Mouse (Mus musculus): ENCODE measurements around the gene Ank2. TPM values are rescaled to one million over a fixed set of nuclear protein-coding genes. Genes with fewer than 3 reads are reported as not detected.

The Ank2 gene
- polyA plus RNA-seq, 1 experiment from 2014 or later: 19.6 TPM

DNA sequence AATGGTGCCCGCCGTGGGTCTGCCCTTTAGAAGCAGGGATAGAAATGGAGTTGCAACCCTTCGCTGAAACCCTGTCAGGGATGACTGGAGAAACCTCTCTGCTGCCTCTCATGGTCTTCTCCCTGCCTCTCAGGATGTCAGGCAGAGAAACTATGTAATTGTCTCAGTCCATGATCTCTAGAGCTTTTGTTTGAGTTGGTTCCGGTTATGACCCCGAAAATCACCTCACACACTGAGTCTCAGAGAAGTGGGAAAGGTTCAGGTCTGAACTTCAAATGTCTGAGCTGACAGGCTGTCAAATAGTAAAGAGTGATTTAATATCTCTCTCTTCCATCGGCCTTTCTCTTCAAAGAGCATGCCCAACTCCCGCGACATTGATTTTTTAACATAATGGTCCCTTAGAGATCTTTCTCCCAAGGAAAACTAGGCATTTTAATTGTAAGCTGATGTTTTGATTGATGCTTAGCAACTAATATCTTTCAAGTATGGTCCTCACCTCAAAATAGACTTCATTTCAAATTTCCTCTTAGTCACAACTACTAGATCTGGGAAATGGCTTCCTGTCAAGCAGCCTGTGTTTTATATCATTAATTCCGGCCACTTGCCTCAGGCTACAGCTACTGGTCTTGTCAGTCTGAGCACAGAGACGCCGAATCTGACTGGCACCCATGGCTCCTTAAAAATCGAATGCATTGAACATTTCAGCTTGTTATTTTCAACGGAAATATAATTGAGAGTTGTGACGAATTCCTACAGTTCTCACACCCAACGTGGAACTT lies 239.0 kb downstream of the Ank2 start:
- Histone ChIP-seq H3K4me2 (no peak overlapping the region), H3K36me3 (ENCODE audit: insufficient read depth) (no peaks in the 10 kb centered on the region), H3K4me3 (ENCODE audit: low read depth, low read length) (no peak overlapping the region), H3K9me3 (ENCODE audit: low read depth, low read length) (no peaks in the 10 kb centered on the region), H3K27ac (ENCODE audit: low read depth) (no peak overlapping the region), H3K27me3 (ENCODE audit: insufficient read depth, low read length) (no peaks in the 10 kb centered on the region), H3K4me1 (ENCODE audit: insufficient read depth) (no peaks in the 10 kb centered on the region), H3K9ac (no peak overlapping the region)
- no peak for DNase-seq
- 73% methylated on average over 15 of the region's 15 CpGs for WGBS
- no peak for ATAC-seq (ENCODE audit: insufficient read depth)
- TF ChIP-seq CTCF (IDR thresholded peaks at IDR 0.05; ENCODE audit: low read depth): no peak

DNA sequence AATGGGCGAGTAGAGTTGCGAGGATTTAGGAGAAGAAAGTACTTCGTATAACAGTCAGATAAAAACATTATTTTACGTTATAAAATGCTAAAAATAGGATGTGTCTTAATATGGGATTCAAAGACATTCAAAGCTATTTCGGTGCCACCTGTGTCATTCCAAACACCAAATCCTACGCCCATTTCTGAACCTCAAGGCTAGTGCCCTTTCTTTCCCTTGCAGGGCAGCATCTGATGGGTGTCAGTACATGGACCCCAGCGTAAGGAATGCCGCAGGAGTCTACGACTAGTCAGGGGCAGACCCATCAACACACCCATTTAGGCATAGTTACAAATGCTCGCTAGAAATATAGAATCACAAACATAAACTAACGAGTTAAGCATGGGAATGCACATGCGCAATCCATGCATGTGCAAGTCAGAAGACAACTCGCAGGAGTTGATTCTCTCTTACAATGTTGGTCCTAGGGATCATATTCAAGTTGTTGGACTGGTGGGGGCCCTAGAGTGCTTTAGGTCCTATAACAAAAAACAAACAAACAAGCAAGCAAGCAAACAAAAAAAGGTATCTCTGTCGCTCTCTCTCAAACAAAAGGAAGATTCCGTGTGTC lies 240.6 kb downstream of the Ank2 start:
- Histone ChIP-seq H3K27me3 (ENCODE audit: insufficient read depth, low read length) (no peaks in the 10 kb centered on the region), H3K4me2 (peak overlapping the region; percentile 72), H3K4me1 (ENCODE audit: insufficient read depth) (no peaks in the 10 kb centered on the region), H3K27ac (ENCODE audit: low read depth) (no peak overlapping the region), H3K36me3 (ENCODE audit: insufficient read depth) (no peaks in the 10 kb centered on the region), H3K9me3 (ENCODE audit: low read depth, low read length) (no peaks in the 10 kb centered on the region), H3K4me3 (ENCODE audit: low read depth, low read length) (peak overlapping the region; percentile 44; the same call in 1 of the 2 replicates), H3K9ac (no peak overlapping the region)
- TF ChIP-seq CTCF (IDR thresholded peaks at IDR 0.05; ENCODE audit: low read depth): no peak
- WGBS: 33% methylated on average over 15 of the region's 15 CpGs
- DNase-seq (peak; percentile 6), ATAC-seq (ENCODE audit: insufficient read depth) (no peak)

DNA sequence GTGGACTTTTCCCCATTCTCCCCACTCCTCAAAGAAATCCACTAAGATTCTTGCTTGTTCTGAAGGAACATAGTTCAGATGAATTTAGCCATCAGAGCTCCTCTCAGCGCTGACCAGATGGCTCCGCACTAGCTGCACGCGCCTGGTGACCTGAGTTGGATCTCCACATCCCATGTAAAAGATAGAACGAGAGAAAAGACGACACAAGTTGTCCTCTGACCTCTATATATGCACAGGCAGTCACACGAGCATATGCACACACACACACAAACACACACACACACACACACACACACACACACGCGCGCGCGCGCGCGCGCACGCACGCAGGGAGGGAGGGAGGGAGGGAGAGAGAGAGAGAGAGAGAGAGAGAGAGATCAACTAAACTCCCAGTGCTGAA lies 241.2 kb downstream of the Ank2 start:
- peak overlapping the region; percentile 53 for H3K9ac ChIP-seq
- H3K27ac ChIP-seq (ENCODE audit: low read depth): peak overlapping the region; percentile 91
- H3K4me3 ChIP-seq (ENCODE audit: low read depth, low read length): peak overlapping the region; percentile 44
- H3K36me3 ChIP-seq (ENCODE audit: insufficient read depth): no peaks in the 10 kb centered on the region
- no peak for DNase-seq
- no peaks in the 10 kb centered on the region for H3K9me3 ChIP-seq (ENCODE audit: low read depth, low read length)
- TF ChIP-seq CTCF (IDR thresholded peaks at IDR 0.05; ENCODE audit: low read depth): no peak
- under 1% methylated on average over 7 of the region's 18 CpGs for WGBS
- no peaks in the 10 kb centered on the region for H3K27me3 ChIP-seq (ENCODE audit: insufficient read depth, low read length)
- no peaks in the 10 kb centered on the region for H3K4me1 ChIP-seq (ENCODE audit: insufficient read depth)
- peak overlapping the region; percentile 72 for H3K4me2 ChIP-seq
- peak; percentile 71 for ATAC-seq (ENCODE audit: insufficient read depth)

DNA sequence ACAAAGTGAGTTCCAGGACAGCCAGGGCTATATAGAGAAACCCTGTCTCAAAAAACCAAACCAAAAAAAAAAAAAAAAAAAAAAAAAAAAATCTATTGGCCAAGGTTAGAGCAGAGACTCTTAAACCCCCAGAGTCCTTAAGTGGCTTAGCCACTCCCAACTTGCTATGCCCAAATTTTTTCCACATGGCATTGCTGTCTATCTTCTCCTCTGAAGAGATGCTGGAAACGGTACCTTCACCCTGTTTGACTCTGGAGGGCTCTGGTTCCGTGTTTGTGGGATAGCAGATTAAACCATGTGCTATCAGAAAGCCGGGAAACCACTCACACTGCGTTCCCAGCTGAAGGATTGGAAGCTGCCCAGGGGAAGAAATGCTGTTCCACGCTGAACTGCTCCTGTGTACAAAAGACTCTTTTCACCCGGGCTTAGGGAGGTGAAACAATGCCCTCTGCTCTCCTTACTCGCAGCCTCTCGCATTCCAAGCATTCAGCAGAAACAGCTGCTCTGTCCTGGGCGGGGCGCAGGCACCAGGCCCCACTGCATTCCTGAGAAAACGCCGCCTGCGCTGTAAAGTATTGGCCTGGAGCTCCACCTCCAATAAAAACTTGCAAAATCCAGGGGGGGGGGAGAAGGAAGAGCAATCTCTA lies 241.7 kb downstream of the Ank2 start:
- peak; percentile 99 for ATAC-seq (ENCODE audit: insufficient read depth)
- Histone ChIP-seq H3K4me1 (ENCODE audit: insufficient read depth) (no peaks in the 10 kb centered on the region), H3K9ac (peak overlapping the region; percentile 53), H3K36me3 (ENCODE audit: insufficient read depth) (no peaks in the 10 kb centered on the region), H3K4me2 (peak overlapping the region; percentile 72), H3K4me3 (ENCODE audit: low read depth, low read length) (peak overlapping the region; percentile 44), H3K27ac (ENCODE audit: low read depth) (peak overlapping the region; percentile 91), H3K9me3 (ENCODE audit: low read depth, low read length) (no peaks in the 10 kb centered on the region), H3K27me3 (ENCODE audit: insufficient read depth, low read length) (no peaks in the 10 kb centered on the region)
- DNase-seq: peak; percentile 91
- under 1% methylated on average over 13 of the region's 13 CpGs for WGBS
- TF ChIP-seq CTCF (IDR thresholded peaks at IDR 0.05; ENCODE audit: low read depth): no peak

DNA sequence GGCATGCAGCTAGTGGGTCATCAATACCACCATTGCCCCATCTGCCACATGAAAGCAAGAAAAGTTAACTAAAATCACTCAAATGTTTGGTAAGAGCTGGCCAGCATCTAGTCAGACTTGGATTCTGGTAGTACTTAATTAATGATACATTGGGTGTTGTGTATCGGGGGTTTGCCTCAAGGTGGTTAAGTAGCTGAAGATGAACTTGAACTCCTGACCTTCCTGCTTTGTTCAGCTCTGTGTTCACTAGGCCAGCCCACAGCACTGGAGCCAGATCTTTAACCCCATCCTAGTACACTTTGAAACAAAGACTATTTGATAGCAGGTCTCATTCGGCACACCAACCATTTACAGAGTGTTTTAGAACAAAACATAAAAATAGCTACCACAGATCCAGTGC lies 242.5 kb downstream of the Ank2 start:
- no peak overlapping the region for H3K27ac ChIP-seq (ENCODE audit: low read depth)
- H3K4me2 ChIP-seq: no peak overlapping the region
- no peaks in the 10 kb centered on the region for H3K36me3 ChIP-seq (ENCODE audit: insufficient read depth)
- DNase-seq (no peak), ATAC-seq (ENCODE audit: insufficient read depth) (no peak)
- 61% methylated on average over 2 of the region's 2 CpGs for WGBS
- TF ChIP-seq CTCF (IDR thresholded peaks at IDR 0.05; ENCODE audit: low read depth): no peak
- H3K27me3 ChIP-seq (ENCODE audit: insufficient read depth, low read length): no peaks in the 10 kb centered on the region
- no peak overlapping the region for H3K9ac ChIP-seq
- H3K4me1 ChIP-seq (ENCODE audit: insufficient read depth): no peaks in the 10 kb centered on the region
- no peaks in the 10 kb centered on the region for H3K9me3 ChIP-seq (ENCODE audit: low read depth, low read length)
- H3K4me3 ChIP-seq (ENCODE audit: low read depth, low read length): no peak overlapping the region

DNA sequence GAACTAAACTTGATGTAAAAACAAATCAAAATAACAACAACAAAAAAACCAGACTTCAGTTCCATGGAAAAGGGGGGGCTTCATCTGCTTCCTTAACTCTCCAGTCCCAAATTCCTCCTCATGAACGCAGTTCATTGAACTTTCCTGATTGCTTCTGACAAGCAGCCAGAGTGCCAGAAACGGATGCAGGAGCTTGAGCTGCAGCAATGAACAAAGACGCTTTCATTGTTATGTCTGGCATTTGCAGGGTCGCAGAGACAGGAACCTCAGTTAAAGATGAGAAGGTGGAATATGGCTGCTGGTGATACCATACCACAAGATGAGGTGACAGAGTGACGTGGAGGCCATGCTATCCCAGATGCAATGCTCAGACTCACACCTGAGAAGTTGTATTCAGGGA lies 248.2 kb downstream of the Ank2 start:
- no peaks in the 10 kb centered on the region for H3K9me3 ChIP-seq (ENCODE audit: low read depth, low read length)
- no peak overlapping the region for H3K4me3 ChIP-seq (ENCODE audit: low read depth, low read length)
- H3K36me3 ChIP-seq (ENCODE audit: insufficient read depth): no peaks in the 10 kb centered on the region
- no peak for DNase-seq
- no peak for ATAC-seq (ENCODE audit: insufficient read depth)
- 48% methylated on average over 5 of the region's 5 CpGs for WGBS
- H3K27me3 ChIP-seq (ENCODE audit: insufficient read depth, low read length): no peaks in the 10 kb centered on the region
- H3K9ac ChIP-seq: no peak overlapping the region
- no peak for TF ChIP-seq CTCF (IDR thresholded peaks at IDR 0.05; ENCODE audit: low read depth)
- no peaks in the 10 kb centered on the region for H3K4me1 ChIP-seq (ENCODE audit: insufficient read depth)
- no peak overlapping the region for H3K4me2 ChIP-seq
- H3K27ac ChIP-seq (ENCODE audit: low read depth): no peak overlapping the region

DNA sequence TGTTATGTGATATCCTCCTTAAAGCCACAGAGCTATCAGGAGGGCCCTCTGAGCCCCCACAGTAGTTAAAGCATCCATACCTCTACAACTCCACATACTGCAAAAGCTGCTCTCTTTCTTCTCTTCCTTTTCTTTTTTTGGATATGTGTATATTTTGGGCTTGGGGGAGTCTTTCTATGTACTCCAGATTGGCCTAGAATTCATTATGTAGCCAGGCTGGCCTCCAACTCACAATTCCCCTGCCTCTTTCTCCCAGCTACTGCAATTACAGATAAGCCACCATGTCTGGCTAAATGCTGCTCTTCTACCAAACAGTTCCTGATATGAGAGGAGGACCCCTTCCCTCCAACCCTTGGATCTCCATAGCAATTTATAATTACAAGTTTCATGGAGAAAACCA lies 250.5 kb downstream of the Ank2 start:
- no peak for TF ChIP-seq CTCF (IDR thresholded peaks at IDR 0.05; ENCODE audit: low read depth)
- no peaks in the 10 kb centered on the region for H3K9me3 ChIP-seq (ENCODE audit: low read depth, low read length)
- ATAC-seq (ENCODE audit: insufficient read depth): no peak
- H3K4me2 ChIP-seq: no peak overlapping the region
- H3K27ac ChIP-seq (ENCODE audit: low read depth): no peak overlapping the region
- H3K4me1 ChIP-seq (ENCODE audit: insufficient read depth): no peaks in the 10 kb centered on the region
- no peaks in the 10 kb centered on the region for H3K36me3 ChIP-seq (ENCODE audit: insufficient read depth)
- H3K27me3 ChIP-seq (ENCODE audit: insufficient read depth, low read length): no peaks in the 10 kb centered on the region
- no peak overlapping the region for H3K4me3 ChIP-seq (ENCODE audit: low read depth, low read length)
- H3K9ac ChIP-seq: no peak overlapping the region
- no peak for DNase-seq
